Mouse (Mus musculus) brain, adult 2 months (tissue): ENCODE measurements around the gene Pnma1.

Experiments
- DNase-seq: peaks from one replicate; pipeline ENCODE4 v3.0.0; 2011; ENCODE audit warnings: low read depth, low spot score

Pnma1 gene

GRCm38 (mm10) chr12:84107012-84107411 is 41.3 kb downstream of the Pnma1 start:
- no peak for DNase-seq

- no peak for DNase-seq
Observed at GRCm38 (mm10) chr12:84101493-84101845, 46.8 kb downstream of the Pnma1 start.

- peak; percentile 81 for DNase-seq
Observed at GRCm38 (mm10) chr12:84100604-84101492, 47.4 kb downstream of the Pnma1 start, which contains the start of gene Acot6. Acot6 (plus strand) TSS chr12:84100654.

- DNase-seq = no peak
Observed at GRCm38 (mm10) chr12:84100071-84100470, 48.2 kb downstream of the Pnma1 start.

GRCm38 (mm10) chr12:84099605-84100004 is 48.7 kb downstream of the Pnma1 start:
- no peak for DNase-seq
